Mouse (Mus musculus) gastrocnemius, postnatal 25 days (tissue): ENCODE results near the gene Glud1. TPM values are rescaled to one million over a fixed set of nuclear protein-coding genes. Genes with fewer than 3 reads are reported as not detected.

ENCODE experiments used
- DNase-seq: peaks from one replicate; pipeline ENCODE4 v3.0.0; 2022
- total RNA-seq, 2 experiments: library from RNA; stranded (reverse); gene quantifications; 1 replicate in 1 of 2; 2 replicates in 1 of 2; pipeline ENCODE4 v1.2.3; 2021

The Glud1 gene
- total RNA-seq, 2 experiments from 2014 or later: 124 to 137 TPM

- DNase-seq: peak; percentile 45
These were observed 68.2 kb downstream of the Glud1 start for GRCm38 (mm10) chr14:34378560-34379331.

DNA sequence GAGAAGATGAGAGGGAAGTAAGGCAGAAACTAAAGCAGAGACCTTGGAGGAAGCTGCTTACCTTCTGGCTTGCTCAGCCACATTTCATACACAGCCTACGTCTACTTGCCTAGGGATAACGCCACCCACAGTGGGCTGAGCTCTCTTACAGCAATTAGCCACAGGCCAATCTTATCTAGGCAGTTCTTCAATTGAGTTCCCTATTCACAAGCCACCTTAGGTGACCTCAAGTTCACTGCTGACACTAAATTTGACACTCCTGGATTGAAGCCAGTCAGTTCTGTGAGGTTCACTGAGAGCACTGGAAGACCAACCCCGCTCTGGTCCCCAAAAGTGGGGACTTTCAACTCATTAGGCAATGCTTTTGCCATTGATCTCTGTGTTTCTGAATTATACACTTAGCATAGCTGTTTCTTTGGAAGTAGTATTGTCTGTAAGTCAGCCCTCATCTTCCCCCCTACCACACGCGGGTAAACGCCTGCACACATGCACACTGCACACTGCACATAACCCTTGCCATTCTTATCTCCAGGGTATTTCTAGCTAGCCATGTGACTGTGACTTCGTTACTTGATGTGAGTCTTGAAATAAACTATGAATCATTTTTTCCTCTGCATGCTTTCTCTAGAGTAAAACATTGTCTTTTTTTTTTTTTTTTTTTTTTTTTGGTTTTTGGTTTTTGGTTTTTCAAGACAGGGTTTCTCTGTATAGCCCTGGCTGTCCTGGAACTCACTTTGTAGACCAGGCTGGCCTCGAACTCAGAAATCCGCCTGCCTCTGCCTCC is 72.6 kb downstream of the Glud1 start:
- no peak for DNase-seq

DNA sequence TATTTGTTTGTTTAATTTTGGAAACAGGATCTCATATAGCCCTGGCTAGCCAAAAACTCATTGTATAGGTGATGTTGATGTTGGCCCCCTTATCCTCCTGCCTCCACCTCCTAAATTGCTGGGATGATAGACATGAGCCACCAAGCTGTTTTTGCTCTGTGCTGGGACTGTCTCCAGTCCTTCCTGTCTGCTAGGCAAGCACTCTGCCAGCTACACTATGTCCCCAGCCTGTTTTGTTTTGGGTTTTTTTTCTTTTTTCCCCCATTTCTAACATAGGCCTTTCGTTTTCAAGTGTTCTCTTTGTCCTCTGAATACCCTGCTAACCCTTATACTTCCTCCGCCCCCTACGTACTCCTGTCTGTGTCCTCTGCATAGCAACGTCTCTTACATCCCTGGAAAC is 82.8 kb downstream of the Glud1 start:
- no peak for DNase-seq

Other genes starting within 250 kb of the Glud1 start
- gene Anxa8, start 224.7 kb upstream of the Glud1 start, total RNA-seq: 1 to 10 TPM in 1 of 2 experiments, under 1 TPM in 1; 0.61 to 1.7 TPM
- gene A630023A22Rik, start 208.0 kb upstream of the Glud1 start, total RNA-seq: not detected
- under 1 TPM; 0.13 to 0.27 TPM for gene Npy4r, start 158.2 kb upstream of the Glud1 start, total RNA-seq
- under 1 TPM; 0.08 to 0.29 TPM for gene Gprin2, start 109.1 kb upstream of the Glud1 start, total RNA-seq
- under 1 TPM; 0.51 to 0.67 TPM for gene Syt15, start 91.1 kb upstream of the Glud1 start, total RNA-seq
- gene Shld2, start 234 bp upstream of the Glud1 start, total RNA-seq: 1 to 10 TPM; 8.6 to 9.0 TPM
- gene Fam25c, start 44.7 kb downstream of the Glud1 start, total RNA-seq: 1 to 10 TPM in 1 of 2 experiments, under 1 TPM in 1; 0.82 to 1.3 TPM
- gene Sncg, start 64.1 kb downstream of the Glud1 start, total RNA-seq: 10 to 100 TPM in 1 of 2 experiments, 1 to 10 TPM in 1; 3.3 to 34.6 TPM
- 10 to 100 TPM in 1 of 2 experiments, 1 to 10 TPM in 1; 7.4 to 12.7 TPM for gene Mmrn2, start 64.7 kb downstream of the Glud1 start, total RNA-seq
- 10 to 100 TPM; 54.4 to 56.6 TPM for gene Bmpr1a, start 192.6 kb downstream of the Glud1 start, total RNA-seq
- gene 9230112D13Rik, start 212.1 kb downstream of the Glud1 start, total RNA-seq: not detected